ENCODE assay signal across 23 mouse cellular contexts in genomic region chr15:28001299-28001698, GRCm38 (mm10). TPM values are rescaled to one million over a fixed set of nuclear protein-coding genes. Genes with fewer than 3 reads are reported as not detected.
DNase-seq lines count a peak whose midpoint lies in the region; ATAC-seq lines count a peak whose summit lies in the region.
"Had no signal": no experiment of that assay in that cellular context is flagged by ENCODE, and none has a peak within 500 bp of the region (broad histone marks: within the 10 kb centered on the region; RNA-seq: fewer than 3 reads in every experiment).

No protein-coding gene starts in this region.

- peak; percentile 35 for DNase-seq in adrenal gland, postnatal 14 days
- DNase-seq in adrenal gland, adult 18-20 months (ENCODE audit: low spot score in 2 of 2), result no peak
- peak; percentile 58 for DNase-seq in kidney, adult 11 months
- peak; percentile 57 for DNase-seq in kidney, postnatal 14 days
- DNase-seq in frontal cortex, postnatal 10 days (ENCODE audit: low spot score in 2 of 2), result no peak
- no peak for DNase-seq in spleen, postnatal 4 days (ENCODE audit: low spot score in 2 of 2)
- DNase-seq: adrenal gland, adult 2 months; cerebellum, adult 8-10 months; embryo, embryonic 11 days; lung, adult 18-20 months; lung, postnatal 4 days; right cerebral cortex, adult 18-20 months; spleen, adult 18-20 months; thymus, postnatal 4 days had no signal

- no peaks in the 10 kb centered on the region for H3K36me3 ChIP-seq in kidney, embryonic 15.5 days
- H3K36me3 ChIP-seq in heart, embryonic 16.5 days (ENCODE audit: control insufficient read depth, insufficient read depth), result no peaks in the 10 kb centered on the region

- peaks cover 80% of the 10 kb centered on the region for H3K4me1 ChIP-seq in kidney, embryonic 15.5 days
- peaks cover 50% of the 10 kb centered on the region for H3K4me1 ChIP-seq in heart, embryonic 16.5 days (ENCODE audit: control insufficient read depth, insufficient read depth, low read length)

- H3K27me3 ChIP-seq in kidney, embryonic 15.5 days, result no peaks in the 10 kb centered on the region
- H3K27me3 ChIP-seq in heart, embryonic 16.5 days (ENCODE audit: control insufficient read depth, insufficient read depth, low read length), result no peaks in the 10 kb centered on the region
- H3K27me3 ChIP-seq: forebrain, embryonic 13.5 days; limb, embryonic 12.5 days; Patski had no signal

- H3K4me3 ChIP-seq in kidney, embryonic 15.5 days (replicated peaks), result no peak overlapping the region
- H3K4me3 ChIP-seq in heart, embryonic 16.5 days (ENCODE audit: low read length), result no peak overlapping the region
- H3K4me3 ChIP-seq: forebrain, embryonic 13.5 days; layer of hippocampus, adult 2 months; left cerebral cortex, adult 2 months; limb, embryonic 12.5 days had no signal

- no peak overlapping the region for H3K4me2 ChIP-seq in kidney, embryonic 15.5 days
- H3K4me2 ChIP-seq in heart, embryonic 16.5 days (ENCODE audit: low read depth, low read length), result peak overlapping the region; percentile 13; the same call in 1 of the 2 replicates
- H3K4me2 ChIP-seq: forebrain, embryonic 13.5 days; limb, embryonic 12.5 days; midbrain, embryonic 11.5 days had no signal

- ATAC-seq in kidney, embryonic 15.5 days (replicated peaks; ENCODE audit: low FRiP score), result no peak
- no peak for ATAC-seq in heart, embryonic 16.5 days (replicated peaks; ENCODE audit: extremely low read depth, insufficient read depth, low FRiP score)
- ATAC-seq: forebrain, embryonic 13.5 days; hindbrain, postnatal 0 days; Patski had no signal

- no peak overlapping the region; the same call in 1 of the 2 replicates for H3K27ac ChIP-seq in kidney, embryonic 15.5 days
- H3K27ac ChIP-seq in heart, embryonic 16.5 days (ENCODE audit: low read length), result peak overlapping the region; percentile 56; the same call in 1 of the 2 replicates
- H3K27ac ChIP-seq: forebrain, embryonic 13.5 days; hindbrain, postnatal 0 days; layer of hippocampus, adult 2 months; left cerebral cortex, adult 2 months; limb, embryonic 12.5 days had no signal

- 16% methylated on average over 4 of the region's 4 CpGs for WGBS in kidney, embryonic 15.5 days
- 48% methylated on average over 4 of the region's 4 CpGs for WGBS in heart, embryonic 16.5 days

- no peak overlapping the region for H3K9ac ChIP-seq in kidney, embryonic 15.5 days
- no peak overlapping the region for H3K9ac ChIP-seq in heart, embryonic 16.5 days (ENCODE audit: low read length)
- H3K9ac ChIP-seq: forebrain, embryonic 13.5 days; limb, embryonic 12.5 days had no signal

- no peaks in the 10 kb centered on the region for H3K9me3 ChIP-seq in kidney, embryonic 15.5 days (replicated peaks)
- H3K9me3 ChIP-seq in heart, embryonic 16.5 days (replicated peaks; ENCODE audit: control insufficient read depth, low read length), result no peaks in the 10 kb centered on the region
- H3K9me3 ChIP-seq: forebrain, embryonic 13.5 days; limb, embryonic 12.5 days had no signal

RNA-seq across cellular contexts. Expression of gene Trio, which starts 24.3 kb away (rescaled TPM):
- total RNA-seq in adrenal gland, postnatal 14 days (2021), result 59.0 and 63.5 TPM in 2 replicates
- 10 to 100 TPM; 45.4 to 56.8 TPM for total RNA-seq in adrenal gland, adult 18-20 months (2021)
- polyA plus RNA-seq in kidney, embryonic 15.5 days (2015; fragmentation: Nextera tagmentation; extraction: Ambion mirVana), result 27.3 and 28.8 TPM in 2 replicates
- 17.2 and 18.7 TPM in 2 replicates for polyA plus RNA-seq in heart, embryonic 16.5 days (2015; fragmentation: Nextera tagmentation; extraction: Ambion mirVana)

Comparison
In these comparisons a context has a peak if more than half of its experiments do, and no peak if none do; other contexts are left out.
1. DNase-seq: peak in adrenal gland, postnatal 14 days (single experiment), kidney, adult 11 months (single experiment) and kidney, postnatal 14 days (single experiment); none in adrenal gland, adult 18-20 months (0 of 2), frontal cortex, postnatal 10 days (0 of 2) and spleen, postnatal 4 days (0 of 2).